Mouse (Mus musculus): Measurements from ENCODE around the gene Mthfsl. TPM values are rescaled to one million over a fixed set of nuclear protein-coding genes. Genes with fewer than 3 reads are reported as not detected.
"Not testable (repeated sequence)": the region's sequence is repeated elsewhere in the genome, so short reads cannot be mapped to it uniquely, and the experiment has no call there.

Gene Mthfsl
- total and polyA plus RNA-seq, 2 experiments from 2014 or later, result 2.8 to 40.6 TPM

DNA sequence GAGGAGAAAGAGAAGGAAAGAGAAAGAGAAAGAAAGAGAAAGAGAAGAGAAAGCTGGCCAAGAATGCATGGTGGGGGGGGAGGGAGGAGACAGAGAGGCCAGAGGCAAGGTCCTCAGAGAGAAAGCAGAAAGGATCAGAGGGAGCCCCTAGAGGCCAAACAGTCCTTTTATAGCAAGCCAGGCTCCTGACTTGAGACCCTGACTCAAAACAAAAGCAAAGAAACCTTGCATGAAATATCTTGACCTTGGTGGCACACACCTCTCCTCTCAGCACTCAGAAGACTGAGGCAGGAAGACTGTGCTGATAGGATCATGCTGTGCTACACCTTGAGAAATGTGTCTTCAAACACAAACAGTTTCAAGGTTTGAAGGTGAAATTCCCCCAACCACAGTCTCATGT lies 1.5 kb upstream of the Mthfsl start:
- H3K36me3 ChIP-seq (replicated peaks; ENCODE audit: control insufficient read depth, insufficient read depth, low read length); H3K27me3 ChIP-seq (ENCODE audit: control insufficient read depth, insufficient read depth, low read length); DNase-seq (ENCODE audit: low spot score); H3K4me1 ChIP-seq (ENCODE audit: control insufficient read depth, insufficient read depth); H3K9me3 ChIP-seq (replicated peaks; ENCODE audit: control insufficient read depth, low read length); H3K4me2 ChIP-seq (ENCODE audit: low read depth, low read length); H3K4me3 ChIP-seq (ENCODE audit: low read depth, low read length); ATAC-seq (ENCODE audit: insufficient read depth, low read depth); H3K27ac ChIP-seq (ENCODE audit: low read depth); H3K9ac ChIP-seq (replicated peaks; ENCODE audit: low read depth, low read length): not testable (repeated sequence)

- H3K36me3 ChIP-seq (replicated peaks; ENCODE audit: control insufficient read depth, insufficient read depth, low read length); H3K27me3 ChIP-seq (ENCODE audit: control insufficient read depth, insufficient read depth, low read length); H3K4me1 ChIP-seq (ENCODE audit: control insufficient read depth, insufficient read depth); H3K9ac ChIP-seq (replicated peaks; ENCODE audit: low read depth, low read length); H3K9me3 ChIP-seq (replicated peaks; ENCODE audit: control insufficient read depth, low read length): not testable (repeated sequence)
- WGBS, result 6% methylated on average over 13 of the region's 46 CpGs
- Histone ChIP-seq H3K27ac (ENCODE audit: low read depth) (peak overlapping the region; percentile 84), H3K4me2 (ENCODE audit: low read depth, low read length) (peak overlapping the region; percentile 46; the same call in 1 of the 2 replicates), H3K4me3 (ENCODE audit: low read depth, low read length) (peak overlapping the region; percentile 39)
- ATAC-seq (ENCODE audit: insufficient read depth, low read depth), result peak; percentile 93
- peak; percentile 7 for DNase-seq (ENCODE audit: low spot score)
Measured at GRCm38 (mm10) chr9:88719073-88719921, 799 bp downstream of the Mthfsl start.

DNA sequence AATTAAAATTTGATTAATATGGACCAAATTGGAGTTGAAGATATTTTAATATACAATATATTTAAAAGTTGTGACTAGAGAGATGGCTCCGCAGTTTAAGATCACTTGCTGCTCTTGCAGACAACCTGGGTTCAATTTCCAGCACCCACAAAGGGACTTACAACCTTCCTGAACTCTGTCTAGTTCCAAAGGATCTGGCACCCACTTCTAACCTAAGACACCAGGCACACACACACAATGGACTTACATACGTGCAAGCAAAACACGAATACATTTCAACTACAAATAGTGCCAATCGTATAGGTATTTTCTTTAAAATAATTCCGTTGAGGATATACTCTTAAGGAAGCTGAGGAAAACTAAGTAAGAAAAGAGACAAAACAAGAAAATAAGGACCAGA lies 1.5 kb downstream of the Mthfsl start:
- not testable (repeated sequence) for DNase-seq (ENCODE audit: low spot score); H3K9ac ChIP-seq (replicated peaks; ENCODE audit: low read depth, low read length); H3K9me3 ChIP-seq (replicated peaks; ENCODE audit: control insufficient read depth, low read length); H3K4me3 ChIP-seq (ENCODE audit: low read depth, low read length); ATAC-seq (ENCODE audit: insufficient read depth, low read depth); H3K4me2 ChIP-seq (ENCODE audit: low read depth, low read length); H3K36me3 ChIP-seq (replicated peaks; ENCODE audit: control insufficient read depth, insufficient read depth, low read length); H3K27ac ChIP-seq (ENCODE audit: low read depth); H3K4me1 ChIP-seq (ENCODE audit: control insufficient read depth, insufficient read depth); H3K27me3 ChIP-seq (ENCODE audit: control insufficient read depth, insufficient read depth, low read length)
- 71% methylated on average over 5 of the region's 5 CpGs for WGBS

DNA sequence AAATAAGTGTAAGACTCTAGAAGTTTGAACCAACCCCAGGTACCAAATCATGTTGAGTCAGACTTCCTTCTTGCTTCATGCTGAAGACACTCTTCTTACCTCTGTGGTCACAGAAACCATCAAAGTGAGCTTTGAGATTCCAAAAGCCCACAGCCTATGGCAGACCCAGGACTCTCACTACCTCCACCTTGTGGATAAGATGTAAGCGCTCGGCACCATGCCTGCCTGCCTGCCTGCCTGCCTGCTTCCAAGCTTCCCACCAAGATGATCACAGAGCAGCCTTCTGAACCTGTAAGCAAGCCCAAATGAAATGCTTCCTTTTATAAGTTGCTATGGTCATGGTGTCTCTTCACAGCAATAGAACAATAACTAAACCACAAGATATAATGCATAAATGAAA lies 2.0 kb downstream of the Mthfsl start:
- not testable (repeated sequence) for H3K4me2 ChIP-seq (ENCODE audit: low read depth, low read length); DNase-seq (ENCODE audit: low spot score); H3K36me3 ChIP-seq (replicated peaks; ENCODE audit: control insufficient read depth, insufficient read depth, low read length); ATAC-seq (ENCODE audit: insufficient read depth, low read depth); H3K9me3 ChIP-seq (replicated peaks; ENCODE audit: control insufficient read depth, low read length); H3K4me1 ChIP-seq (ENCODE audit: control insufficient read depth, insufficient read depth); H3K4me3 ChIP-seq (ENCODE audit: low read depth, low read length); H3K27ac ChIP-seq (ENCODE audit: low read depth); H3K9ac ChIP-seq (replicated peaks; ENCODE audit: low read depth, low read length); H3K27me3 ChIP-seq (ENCODE audit: control insufficient read depth, insufficient read depth, low read length)
- 0 out of 2 replicates have a peak, but pooled peaks have one; percentile 14 for TF ChIP-seq CTCF (IDR thresholded peaks at IDR 0.05; ENCODE audit: low read depth)
- WGBS, result 17% methylated on average over 2 of the region's 2 CpGs

DNA sequence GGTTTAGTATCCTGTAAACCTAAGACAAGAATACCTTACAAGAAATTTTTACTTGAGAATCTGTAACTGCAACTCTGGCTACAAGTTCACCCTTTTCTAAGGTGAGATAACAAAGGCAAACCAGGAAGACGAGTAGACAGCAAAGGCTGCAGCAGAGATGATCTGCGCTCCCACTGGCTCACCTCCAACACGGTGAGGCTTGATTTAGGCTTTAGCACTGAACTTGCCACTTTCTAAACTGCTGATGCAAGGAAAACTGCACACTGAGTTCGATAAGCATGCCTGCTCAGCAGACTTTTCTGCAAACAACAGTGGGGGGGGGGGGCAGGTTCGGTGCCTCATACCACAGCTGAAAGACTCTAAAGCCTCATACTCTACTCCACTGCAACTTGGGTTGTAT lies 5.6 kb downstream of the Mthfsl start:
- not testable (repeated sequence) for H3K4me1 ChIP-seq (ENCODE audit: control insufficient read depth, insufficient read depth); H3K27ac ChIP-seq (ENCODE audit: low read depth); ATAC-seq (ENCODE audit: insufficient read depth, low read depth); H3K27me3 ChIP-seq (ENCODE audit: control insufficient read depth, insufficient read depth, low read length); DNase-seq (ENCODE audit: low spot score); H3K36me3 ChIP-seq (replicated peaks; ENCODE audit: control insufficient read depth, insufficient read depth, low read length); H3K4me2 ChIP-seq (ENCODE audit: low read depth, low read length); H3K9ac ChIP-seq (replicated peaks; ENCODE audit: low read depth, low read length); H3K9me3 ChIP-seq (replicated peaks; ENCODE audit: control insufficient read depth, low read length); H3K4me3 ChIP-seq (ENCODE audit: low read depth, low read length)
- 69% methylated on average over 5 of the region's 5 CpGs for WGBS

DNA sequence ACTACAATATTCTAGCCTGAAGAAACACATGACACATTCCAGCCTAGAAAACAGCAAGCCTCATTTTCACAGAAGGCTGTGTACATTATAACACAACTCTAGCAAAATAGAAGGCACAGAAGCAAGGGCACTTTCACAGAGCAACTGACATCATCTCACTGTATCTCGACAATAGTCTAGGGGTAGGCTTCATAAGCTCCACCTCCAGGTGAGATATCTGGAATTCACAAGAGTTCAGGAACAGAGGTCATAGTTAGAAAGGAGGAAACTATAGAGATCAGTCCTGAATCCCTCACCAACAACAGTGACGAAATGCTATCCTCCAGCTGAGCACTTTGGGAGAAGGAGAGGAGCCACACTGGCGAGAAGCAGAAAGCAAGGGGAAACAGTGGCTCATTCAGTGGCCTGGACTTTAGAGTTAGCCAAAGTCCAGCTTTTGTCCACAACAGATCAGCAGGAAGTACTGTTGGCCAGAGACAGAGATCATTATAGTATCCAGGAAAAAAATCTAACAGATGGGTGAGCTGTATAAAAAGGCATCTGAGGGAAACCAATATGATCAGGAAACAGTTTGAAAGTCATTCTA lies 7.8 kb downstream of the Mthfsl start:
- not testable (repeated sequence) for DNase-seq (ENCODE audit: low spot score); H3K27ac ChIP-seq (ENCODE audit: low read depth); H3K4me1 ChIP-seq (ENCODE audit: control insufficient read depth, insufficient read depth); ATAC-seq (ENCODE audit: insufficient read depth, low read depth); H3K4me2 ChIP-seq (ENCODE audit: low read depth, low read length); H3K9me3 ChIP-seq (replicated peaks; ENCODE audit: control insufficient read depth, low read length); H3K36me3 ChIP-seq (replicated peaks; ENCODE audit: control insufficient read depth, insufficient read depth, low read length); H3K27me3 ChIP-seq (ENCODE audit: control insufficient read depth, insufficient read depth, low read length); H3K9ac ChIP-seq (replicated peaks; ENCODE audit: low read depth, low read length); H3K4me3 ChIP-seq (ENCODE audit: low read depth, low read length)
- WGBS, result 62% methylated on average over 3 of the region's 3 CpGs

DNA sequence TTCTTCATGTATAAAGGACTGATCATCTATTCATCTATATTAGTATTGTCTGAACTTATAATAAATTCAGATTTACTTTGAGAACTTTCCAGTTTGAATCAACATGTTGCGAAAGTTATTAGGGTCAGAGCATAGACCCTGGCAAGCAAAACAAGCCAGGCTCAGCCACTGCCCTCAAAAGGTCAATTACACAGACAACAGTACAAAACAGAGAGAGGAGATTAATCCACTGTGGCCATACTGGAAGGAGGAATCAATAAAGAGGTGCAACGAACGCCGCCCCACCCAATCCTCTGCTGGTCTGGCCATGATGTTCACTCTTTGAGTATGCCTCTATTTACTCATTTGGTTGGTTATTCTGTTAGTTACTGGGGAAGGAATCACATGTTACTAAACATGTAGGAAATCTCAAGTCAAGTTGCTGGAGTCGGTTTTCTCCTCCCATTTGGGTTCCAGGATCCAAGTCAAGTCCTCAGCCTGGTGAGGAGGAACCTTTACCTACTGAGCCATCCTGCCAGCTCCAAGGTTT lies 9.1 kb downstream of the Mthfsl start:
- not testable (repeated sequence) for H3K27me3 ChIP-seq (ENCODE audit: control insufficient read depth, insufficient read depth, low read length); H3K9me3 ChIP-seq (replicated peaks; ENCODE audit: control insufficient read depth, low read length); DNase-seq (ENCODE audit: low spot score); H3K4me1 ChIP-seq (ENCODE audit: control insufficient read depth, insufficient read depth); ATAC-seq (ENCODE audit: insufficient read depth, low read depth); H3K4me2 ChIP-seq (ENCODE audit: low read depth, low read length); H3K4me3 ChIP-seq (ENCODE audit: low read depth, low read length); H3K9ac ChIP-seq (replicated peaks; ENCODE audit: low read depth, low read length); H3K36me3 ChIP-seq (replicated peaks; ENCODE audit: control insufficient read depth, insufficient read depth, low read length); H3K27ac ChIP-seq (ENCODE audit: low read depth)
- 91% methylated on average over 4 of the region's 5 CpGs for WGBS

DNA sequence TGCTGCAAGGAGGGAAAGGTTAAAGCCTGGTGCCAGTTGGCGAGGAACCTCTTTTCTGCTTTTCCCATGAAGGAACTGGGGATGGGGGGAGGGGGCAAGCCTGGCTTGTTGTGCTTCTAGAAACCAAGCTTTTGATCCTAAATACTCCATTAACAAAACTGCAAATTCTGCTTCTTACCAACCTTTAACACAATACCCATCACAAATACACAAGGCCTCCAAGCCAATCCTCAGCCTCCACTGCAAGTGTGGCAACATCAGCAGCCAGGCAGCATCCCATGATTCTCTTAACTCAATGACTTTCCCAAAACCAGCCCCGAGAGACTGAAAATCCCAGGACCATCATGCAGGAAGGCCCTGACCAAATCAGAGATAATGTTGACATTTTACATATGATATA lies 9.7 kb downstream of the Mthfsl start:
- H3K9ac ChIP-seq (replicated peaks; ENCODE audit: low read depth, low read length); ATAC-seq (ENCODE audit: insufficient read depth, low read depth); H3K9me3 ChIP-seq (replicated peaks; ENCODE audit: control insufficient read depth, low read length); H3K4me1 ChIP-seq (ENCODE audit: control insufficient read depth, insufficient read depth); H3K4me3 ChIP-seq (ENCODE audit: low read depth, low read length); H3K27ac ChIP-seq (ENCODE audit: low read depth); H3K36me3 ChIP-seq (replicated peaks; ENCODE audit: control insufficient read depth, insufficient read depth, low read length); DNase-seq (ENCODE audit: low spot score); H3K27me3 ChIP-seq (ENCODE audit: control insufficient read depth, insufficient read depth, low read length); H3K4me2 ChIP-seq (ENCODE audit: low read depth, low read length): not testable (repeated sequence)
- 84% methylated on average over 2 of the region's 2 CpGs for WGBS

Data from heart, postnatal 0 days (tissue).